Comparison of ENCODE assay signal across 13 mouse cellular contexts in the genomic region with DNA sequence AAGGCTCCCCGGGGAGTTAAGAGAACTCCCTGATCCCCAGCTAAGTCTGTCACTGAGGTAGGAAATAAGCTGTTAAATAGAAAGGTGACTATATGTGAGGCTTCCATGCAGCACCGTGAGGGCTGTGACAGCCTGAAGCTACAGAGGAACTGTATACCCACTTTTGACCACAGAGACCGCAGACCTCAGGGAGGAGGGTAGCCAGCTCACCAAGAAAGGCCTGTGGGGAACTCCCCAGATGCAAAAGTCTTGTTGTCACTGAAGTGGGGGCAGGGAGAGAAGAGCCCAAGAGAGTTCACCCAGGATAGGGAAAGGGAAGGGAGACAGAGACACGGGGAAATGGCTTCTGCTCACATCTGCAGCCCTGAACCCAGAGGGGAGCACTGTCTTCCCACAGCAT. TPM values are rescaled to one million over a fixed set of nuclear protein-coding genes. Genes with fewer than 3 reads are reported as not detected.
DNase-seq lines count a peak whose midpoint lies in the region; ATAC-seq and TF ChIP-seq lines count a peak whose summit lies in the region.
"Had no signal": no experiment of that assay in that cellular context is flagged by ENCODE, and none has a peak within 500 bp of the region (broad histone marks: within the 10 kb centered on the region; RNA-seq: fewer than 3 reads in every experiment).

No protein-coding gene starts in this region.

- peaks cover 30% of the 10 kb centered on the region for H3K27me3 ChIP-seq in CH12.LX (replicated peaks)
- peaks cover 9% of the 10 kb centered on the region; the same call in 1 of the 2 replicates for H3K27me3 ChIP-seq in thymus, adult 2 months (ENCODE audit: control insufficient read depth, insufficient read depth, low read length)

- H3K4me3 ChIP-seq in CH12.LX (replicated peaks in 1 of 3; ENCODE audit: low read depth in 2 of 3, low read length in 2 of 3, poor library complexity in 1 of 3): no peak overlapping the region
- H3K4me3 ChIP-seq in thymus, adult 2 months (ENCODE audit: control insufficient read depth, insufficient read depth, low read length): no peak overlapping the region
- H3K4me3 ChIP-seq: embryonic facial prominence, embryonic 10.5 days had no signal

- no peak overlapping the region for H3K9ac ChIP-seq in CH12.LX (ENCODE audit: insufficient read depth, low read depth)
- H3K9ac ChIP-seq: hindbrain, embryonic 14.5 days had no signal

- TF ChIP-seq RAD21 in CH12.LX (IDR thresholded peaks at IDR 0.05; ENCODE audit: low read depth, low read length): no peak; the same call in none of the 2 replicates

- dilution Hi-C loops in CH12.LX (cut with MboI; ENCODE audit: extremely low pct_ligation_motif_present, extremely low pct_unique_long_range_greater_than_20kb, low sequenced_read_pairs): no loop called here

- H3K79me2 ChIP-seq in CH12.LX (replicated peaks; ENCODE audit: control insufficient read depth, extremely low read depth, insufficient read depth, poor library complexity, severe bottlenecking): no peaks in the 10 kb centered on the region

- ATAC-seq in monocyte, adult 5-6 weeks (replicated peaks; ENCODE audit: insufficient number of reproducible peaks, low FRiP score, low TSS enrichment, poor library complexity, severe bottlenecking): peak; percentile 79
- no peak for ATAC-seq in frontal cortex, adult (ENCODE audit: low TSS enrichment)
- ATAC-seq: forebrain, embryonic 14.5 days had no signal

- H3K36me3 ChIP-seq in CH12.LX (replicated peaks in 1 of 2; ENCODE audit: control insufficient read depth in 1 of 2, insufficient read depth in 1 of 2, low read length in 1 of 2): peaks cover 6 to 26% of the 10 kb centered on the region in 2 experiments
- no peaks in the 10 kb centered on the region; the same call in 1 of the 2 replicates for H3K36me3 ChIP-seq in thymus, adult 2 months (ENCODE audit: control insufficient read depth, insufficient read depth, low read length)

- WGBS in thymus, adult 2 months: 0% methylated on average over 4 of the region's 4 CpGs

- TF ChIP-seq EP300 in CH12.LX (IDR thresholded peaks at IDR 0.05; ENCODE audit: low read length): peak; percentile 97

- H3K9me3 ChIP-seq in CH12.LX (replicated peaks; ENCODE audit: low read length): no peaks in the 10 kb centered on the region
- H3K9me3 ChIP-seq: embryonic facial prominence, embryonic 10.5 days had no signal

- no peak for TF ChIP-seq POLR2A in CH12.LX (IDR thresholded peaks at IDR 0.05; ENCODE audit: low read depth, low read length)
- TF ChIP-seq POLR2A in thymus, adult 2 months (IDR thresholded peaks at IDR 0.05; ENCODE audit: control insufficient read depth, extremely low read depth, insufficient read depth, low read length, poor library complexity): no peak

- in situ Hi-C loops in CH12.LX (cut with MboI; ENCODE audit: low pct_ligation_motif_present, low pct_unique_long_range_greater_than_20kb, low sequenced_read_pairs): loop anchor here (10.0 to 25.0 kb wide), 2 partner anchors 322 to 469 kb away; a partner anchor contains a TSS

- H3K4me1 ChIP-seq in CH12.LX (ENCODE audit: control insufficient read depth in 1 of 2, insufficient read depth in 2 of 2): peaks cover 17 to 46% of the 10 kb centered on the region in 2 experiments
- peaks cover 5% of the 10 kb centered on the region for H3K4me1 ChIP-seq in thymus, adult 2 months (replicated peaks; ENCODE audit: control insufficient read depth, insufficient read depth, low read length)

- TF ChIP-seq CTCF in CH12.LX (conservative IDR thresholded peaks at IDR 0.05 in 1 of 2, IDR thresholded peaks at IDR 0.05 in 1 of 2; ENCODE audit: low read depth in 2 of 2, low read length in 2 of 2): no peak
- TF ChIP-seq CTCF in thymus, adult 2 months (IDR thresholded peaks at IDR 0.05; ENCODE audit: borderline replicate concordance, control insufficient read depth, extremely low read depth, insufficient read depth, low read length, poor library complexity): no peak

- H3K4me2 ChIP-seq in CH12.LX (ENCODE audit: insufficient read depth, low read depth, poor library complexity, severe bottlenecking): peak overlapping the region; percentile 25; the same call in 1 of the 2 replicates
- H3K4me2 ChIP-seq: hindbrain, embryonic 14.5 days had no signal

- no peak overlapping the region for H3K27ac ChIP-seq in CH12.LX (ENCODE audit: insufficient read depth, low read depth)
- no peak overlapping the region for H3K27ac ChIP-seq in thymus, adult 2 months (ENCODE audit: control insufficient read depth, insufficient read depth, low read length)
- H3K27ac ChIP-seq: embryonic facial prominence, embryonic 10.5 days; hindbrain, embryonic 14.5 days had no signal

- DNase-seq in layer of hippocampus, adult 9-11 months: peak; percentile 11
- DNase-seq in layer of hippocampus, adult 8-10 months (ENCODE audit: low spot score in 2 of 2): no peak
- DNase-seq in CH12.LX (ENCODE audit: extremely low read depth): peak; percentile 97
- peak; percentile 47 for DNase-seq in thymus, adult 2 months
- DNase-seq in kidney, adult 8-10 months: no peak
- no peak for DNase-seq in retina, postnatal 1 day
- DNase-seq: gastrocnemius, postnatal 36 days; kidney, postnatal 25 days had no signal

TF ChIP-seq in CH12.LX, 34 proteins besides CTCF, POLR2A, EP300 and RAD21:
- TF ChIP-seq KAT2A (IDR thresholded peaks at IDR 0.05; ENCODE audit: insufficient replicate concordance, low read length) (no peak), MAZ (IDR thresholded peaks at IDR 0.05; ENCODE audit: low read depth, low read length) (peak; percentile 87; the same call in 1 of the 2 replicates), IRF4 (IDR thresholded peaks at IDR 0.05; ENCODE audit: low read depth, low read length) (peak; percentile 98), BHLHE40 (IDR thresholded peaks at IDR 0.05; ENCODE audit: low read depth, low read length) (peak; percentile 93), RCOR1 (conservative IDR thresholded peaks at IDR 0.05; ENCODE audit: low read depth, low read length) (peak; percentile 96), USF2 (conservative IDR thresholded peaks at IDR 0.05; ENCODE audit: low read depth, low read length) (no peak), TCF12 (IDR thresholded peaks at IDR 0.05; ENCODE audit: low read depth, low read length) (peak; percentile 87), UBTF (IDR thresholded peaks at IDR 0.05; ENCODE audit: low read depth, low read length) (no peak), ZMIZ1 (IDR thresholded peaks at IDR 0.05; ENCODE audit: low read depth, low read length) (no peak), SIN3A (IDR thresholded peaks at IDR 0.05; ENCODE audit: low read length) (peak; percentile 70; the same call in 1 of the 2 replicates), ZC3H11A (IDR thresholded peaks at IDR 0.05; ENCODE audit: low read depth, low read length) (no peak), CHD2 (IDR thresholded peaks at IDR 0.05; ENCODE audit: low read length) (peak; percentile 97), JUN (IDR thresholded peaks at IDR 0.05; ENCODE audit: insufficient read depth, low read depth, low read length) (peak; percentile 39; the same call in 1 of the 2 replicates), MAFK (IDR thresholded peaks at IDR 0.05; ENCODE audit: insufficient replicate concordance, low read length) (peak; percentile 97), ETS1 (conservative IDR thresholded peaks at IDR 0.05; ENCODE audit: low read depth, low read length) (peak; percentile 91), SMC3 (IDR thresholded peaks at IDR 0.05; ENCODE audit: low read depth, low read length) (0 out of 2 replicates have a peak, but pooled peaks have one; percentile 6), MAX (IDR thresholded peaks at IDR 0.05; ENCODE audit: low read length) (peak; percentile 53; the same call in 1 of the 2 replicates), NELFE (IDR thresholded peaks at IDR 0.05; ENCODE audit: low read depth, low read length) (no peak), JUND (conservative IDR thresholded peaks at IDR 0.05; ENCODE audit: low read depth, low read length) (peak; percentile 40; the same call in 1 of the 2 replicates), GABPA (IDR thresholded peaks at IDR 0.05; ENCODE audit: insufficient replicate concordance, low read depth, low read length) (no peak), NRF1 (IDR thresholded peaks at IDR 0.05; ENCODE audit: low read depth, low read length) (no peak), MYC (IDR thresholded peaks at IDR 0.05; ENCODE audit: low read depth, low read length) (peak; percentile 77; the same call in 1 of the 2 replicates), MEF2A (IDR thresholded peaks at IDR 0.05; ENCODE audit: borderline replicate concordance, low read depth, low read length) (peak; percentile 95), HCFC1 (IDR thresholded peaks at IDR 0.05; ENCODE audit: low read depth, low read length) (no peak)

RNA-seq across cellular contexts. Expression of a gene that starts 5.5 kb away (rescaled TPM):
- under 1 TPM in 1 of 4 experiments, not detected in 3; 0.14 TPM for total RNA-seq in layer of hippocampus, adult 8-10 months (2022)
- total RNA-seq in CH12.LX (2012; rRNA removed): not detected in 2 replicates
- not detected in 2 replicates for total RNA-seq in CH12.LX (2014; rRNA removed)
- not detected in 2 replicates for polyA plus RNA-seq in CH12.LX (2012; ENCODE audit: insufficient read length, low read depth)
- 5.0 to 11.6 TPM (median 11.4 TPM) in 3 replicates for total RNA-seq in monocyte, adult 5-6 weeks (2017)
- 5.9 and 6.5 TPM in 2 replicates for polyA plus RNA-seq in thymus, adult 2 months (2012; rRNA removed)

Comparison
In these comparisons a context has a peak if more than half of its experiments do, and no peak if none do; other contexts are left out.
1. DNase-seq: peak in layer of hippocampus, adult 9-11 months (single experiment), CH12.LX (single experiment) and thymus, adult 2 months (single experiment); none in layer of hippocampus, adult 8-10 months (0 of 2), kidney, adult 8-10 months (0 of 2) and retina, postnatal 1 day (single experiment).